Mouse (Mus musculus) stomach, embryonic 16.5 days (tissue): ENCODE measurements around the gene Hoxb5. TPM values are rescaled to one million over a fixed set of nuclear protein-coding genes. Genes with fewer than 3 reads are reported as not detected.

Experiments used
- ATAC-seq: fragments of 200-750 bp; cut with Nextera tagmentation; 2 replicates; pipeline ENCODE4 v1.8.0; 2017; ENCODE audit warnings: moderate number of reproducible peaks, moderate TSS enrichment; ENCODE audit not compliant: insufficient read depth, low FRiP score
- H3K27ac ChIP-seq: fragments of 300-500 bp; sonication (generic); 2 replicates; pipeline ENCODE4 v1.5.1; 2014; ENCODE audit warnings: low read length
- H3K27me3 ChIP-seq: fragments of 300-500 bp; sonication (generic); 2 replicates; pipeline ENCODE4 v1.6.1; 2014; ENCODE audit warnings: low read length, control low read depth, mixed read lengths; ENCODE audit not compliant: control insufficient read depth, insufficient read depth
- H3K36me3 ChIP-seq: fragments of 300-500 bp; sonication (generic); 2 replicates; pipeline ENCODE4 v1.6.1; 2014; ENCODE audit warnings: low read length; ENCODE audit not compliant: control insufficient read depth, insufficient read depth
- H3K4me1 ChIP-seq: fragments of 300-500 bp; sonication (generic); 2 replicates; pipeline ENCODE4 v1.6.1; 2014; ENCODE audit warnings: low read length, control low read depth, mixed read lengths; ENCODE audit not compliant: control insufficient read depth, insufficient read depth
- H3K4me2 ChIP-seq: fragments of 300-500 bp; sonication (generic); 2 replicates; pipeline ENCODE4 v1.6.1; 2014; ENCODE audit warnings: low read depth, low read length, mixed read lengths
- H3K4me3 ChIP-seq: fragments of 300-500 bp; sonication (generic); replicated peaks from 2 replicates; pipeline ENCODE4 v1.5.1; 2014; ENCODE audit warnings: mild to moderate bottlenecking, low read length
- H3K9ac ChIP-seq: fragments of 300-500 bp; sonication (generic); 2 replicates; pipeline ENCODE4 v1.6.1; 2014; ENCODE audit warnings: low read length
- H3K9me3 ChIP-seq: fragments of 300-500 bp; sonication (generic); replicated peaks from 2 replicates; pipeline ENCODE4 v1.6.1; 2016; ENCODE audit warnings: low read length, control low read depth; ENCODE audit not compliant: control insufficient read depth
- WGBS: fragments of 180-500 bp; shearing (Covaris S2); extraction: QIAGEN DNeasy Blood & Tissue Kit; methylation state at CpG from one replicate; pipeline ENCODE4 v1.1.7; 2014; 5-methylcytosine and 5-hydroxymethylcytosine counted together
- polyA plus RNA-seq: library from polyadenylated mRNA; unstranded; fragments of >200 nt; fragmentation: Nextera tagmentation; extraction: Ambion mirVana; gene quantifications from 2 replicates; pipeline ENCODE4 v1.2.1, GENCODE M21; 2015

Gene Hoxb5
- polyA plus RNA-seq, result 13.8 TPM in 2 replicates

GRCm38 (mm10) chr11:96303151-96304099 is at the start of gene Hoxb5:
Gene Hoxb5, plus strand, starts transcription at chr11:96303336.
- no peaks in the 10 kb centered on the region for H3K36me3 ChIP-seq
- H3K4me1 ChIP-seq, result peaks cover 12% of the 10 kb centered on the region; the same call in 1 of the 2 replicates
- H3K4me2 ChIP-seq, result peak within 1 kb of the TSS; percentile 87
- peak within 1 kb of the TSS; percentile 48 for H3K4me3 ChIP-seq
- H3K9me3 ChIP-seq, result no peaks in the 10 kb centered on the region
- WGBS, result under 1% methylated on average over 68 of the region's 69 CpGs
- peak within 1 kb of the TSS; percentile 89 for H3K27ac ChIP-seq
- H3K27me3 ChIP-seq, result peaks cover 40% of the 10 kb centered on the region
- peak within 1 kb of the TSS; percentile 83 for H3K9ac ChIP-seq
- peak; percentile 58 for ATAC-seq

DNA sequence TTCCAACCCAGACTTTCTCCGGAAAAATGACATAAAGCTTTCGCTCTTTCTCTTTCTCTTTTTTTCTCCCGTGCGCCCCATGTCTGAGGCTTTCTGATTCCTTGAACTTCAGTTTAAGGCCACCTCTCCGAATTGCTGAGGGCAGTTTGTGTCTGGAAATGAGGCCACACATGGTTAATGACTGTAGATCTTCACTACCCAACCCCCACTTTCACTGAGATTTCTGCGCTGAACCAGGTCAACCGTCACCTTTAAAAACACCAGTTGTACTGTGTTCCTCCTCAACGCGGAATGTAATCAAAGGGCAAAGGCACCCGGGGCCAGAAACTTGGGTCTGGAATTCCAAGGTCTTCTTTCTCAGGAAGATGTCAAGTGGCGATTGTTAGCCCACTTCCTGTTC is 48.9 kb upstream of the Hoxb5 start:
- WGBS, result under 1% methylated on average over 11 of the region's 11 CpGs
- no peak overlapping the region for H3K4me3 ChIP-seq
- H3K36me3 ChIP-seq, result no peaks in the 10 kb centered on the region
- H3K9ac ChIP-seq, result no peak overlapping the region
- H3K27ac ChIP-seq, result no peak overlapping the region
- no peaks in the 10 kb centered on the region for H3K9me3 ChIP-seq
- no peak for ATAC-seq
- H3K4me1 ChIP-seq, result no peaks in the 10 kb centered on the region
- no peak overlapping the region for H3K4me2 ChIP-seq
- peaks cover 95% of the 10 kb centered on the region for H3K27me3 ChIP-seq

DNA sequence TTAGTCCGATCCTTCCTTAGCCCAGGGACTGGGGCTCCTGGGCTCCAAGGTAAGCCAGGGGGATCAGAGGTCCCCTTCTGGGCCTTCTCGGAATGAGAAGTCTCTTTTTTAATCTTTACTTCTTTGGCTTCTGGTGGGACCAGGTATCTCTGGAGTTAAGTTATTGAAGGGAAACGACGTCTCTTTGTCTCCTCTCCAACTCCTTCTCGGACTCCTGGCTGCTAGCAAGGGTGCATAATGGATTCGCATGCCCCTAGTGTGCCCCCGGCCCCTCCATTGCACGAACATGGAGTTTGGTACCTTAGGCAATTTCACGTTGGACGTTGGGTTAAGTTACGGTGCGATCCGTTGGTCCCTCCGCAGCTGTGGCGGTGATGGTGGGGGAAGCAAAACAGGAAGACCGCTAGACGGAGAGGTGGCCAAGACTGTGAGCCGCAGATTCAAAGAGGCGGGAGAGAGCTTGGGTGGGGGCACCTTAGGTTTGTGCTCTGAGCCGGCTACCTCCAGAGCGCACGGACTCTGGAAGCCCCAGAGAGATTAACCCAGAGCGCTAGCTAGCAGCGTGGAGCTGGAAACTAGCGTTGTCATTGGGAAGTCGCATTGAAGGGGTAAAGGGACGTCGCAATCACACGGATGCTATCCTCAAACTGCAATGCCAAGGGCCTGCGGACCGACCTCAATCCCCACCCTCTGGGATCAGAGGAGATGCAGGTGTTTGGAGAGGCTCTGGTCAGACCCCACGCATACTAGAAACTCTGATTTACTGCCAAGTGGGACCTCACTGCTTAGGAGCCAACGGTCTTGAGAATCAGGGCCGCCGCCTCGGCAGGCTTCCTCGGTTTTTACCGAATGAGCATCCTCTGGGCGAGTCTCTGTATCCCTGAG is 47.8 kb upstream of the Hoxb5 start:
- Histone ChIP-seq H3K9ac (no peak overlapping the region), H3K36me3 (no peaks in the 10 kb centered on the region), H3K4me3 (no peak overlapping the region), H3K4me1 (no peaks in the 10 kb centered on the region), H3K27ac (no peak overlapping the region), H3K4me2 (no peak overlapping the region), H3K9me3 (no peaks in the 10 kb centered on the region), H3K27me3 (peaks cover 96% of the 10 kb centered on the region)
- WGBS, result 2% methylated on average over 39 of the region's 39 CpGs
- no peak for ATAC-seq

DNA sequence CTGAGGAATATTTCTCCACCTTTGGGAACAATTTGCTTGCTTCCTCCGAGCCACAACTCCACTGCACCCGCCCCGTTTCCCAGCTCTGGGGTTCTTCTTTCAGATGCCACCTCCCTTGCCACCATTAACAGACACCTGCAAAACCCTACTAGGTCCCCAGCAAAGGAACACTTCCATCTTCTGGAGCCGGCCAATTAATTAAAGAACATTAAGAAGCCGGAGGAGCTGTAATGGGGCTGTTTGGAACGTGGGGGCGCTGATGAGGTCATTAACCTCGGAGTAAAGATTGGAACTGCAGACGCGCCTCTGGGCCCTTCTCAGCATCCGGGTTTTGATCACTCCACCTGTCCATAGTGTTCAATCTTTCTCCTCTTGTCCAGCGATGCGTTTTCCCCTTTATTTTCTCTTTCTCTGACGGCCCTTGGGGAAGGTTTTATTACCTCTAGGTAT is 47.1 kb upstream of the Hoxb5 start:
- Histone ChIP-seq H3K4me3 (no peak overlapping the region), H3K4me1 (no peaks in the 10 kb centered on the region), H3K9me3 (no peaks in the 10 kb centered on the region), H3K4me2 (no peak overlapping the region), H3K9ac (no peak overlapping the region), H3K27ac (no peak overlapping the region), H3K36me3 (no peaks in the 10 kb centered on the region), H3K27me3 (peaks cover 96% of the 10 kb centered on the region)
- no peak for ATAC-seq
- 2% methylated on average over 14 of the region's 14 CpGs for WGBS

- no peaks in the 10 kb centered on the region for H3K36me3 ChIP-seq
- no peaks in the 10 kb centered on the region for H3K4me1 ChIP-seq
- no peak overlapping the region for H3K9ac ChIP-seq
- no peak overlapping the region for H3K27ac ChIP-seq
- WGBS, result 22% methylated on average over 2 of the region's 2 CpGs
- peaks cover 95% of the 10 kb centered on the region for H3K27me3 ChIP-seq
- no peak overlapping the region for H3K4me3 ChIP-seq
- H3K9me3 ChIP-seq, result no peaks in the 10 kb centered on the region
- no peak overlapping the region for H3K4me2 ChIP-seq
- ATAC-seq, result no peak
Observed at GRCm38 (mm10) chr11:96257141-96257540, 46.0 kb upstream of the Hoxb5 start.

DNA sequence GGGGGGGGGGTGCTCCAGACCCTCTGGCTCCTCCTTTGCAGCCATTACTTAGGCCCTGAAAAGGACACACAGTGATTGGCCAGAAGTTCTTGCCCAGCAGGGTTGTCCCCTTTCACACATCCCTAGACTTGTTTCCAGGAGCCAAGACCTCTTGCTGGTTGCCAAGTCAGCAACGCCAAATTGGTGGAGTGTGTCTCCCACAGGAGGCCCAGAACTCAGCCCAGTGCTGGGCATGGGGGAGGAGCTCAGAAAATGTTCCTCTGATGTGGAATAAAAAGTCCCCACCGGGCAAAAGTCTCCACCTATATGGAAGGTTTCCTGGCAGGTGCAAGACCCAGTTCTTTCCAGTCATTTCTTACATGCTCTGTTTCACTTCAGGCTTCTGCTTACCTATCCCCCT is 44.1 kb upstream of the Hoxb5 start:
- H3K4me2 ChIP-seq, result no peak overlapping the region

DNA sequence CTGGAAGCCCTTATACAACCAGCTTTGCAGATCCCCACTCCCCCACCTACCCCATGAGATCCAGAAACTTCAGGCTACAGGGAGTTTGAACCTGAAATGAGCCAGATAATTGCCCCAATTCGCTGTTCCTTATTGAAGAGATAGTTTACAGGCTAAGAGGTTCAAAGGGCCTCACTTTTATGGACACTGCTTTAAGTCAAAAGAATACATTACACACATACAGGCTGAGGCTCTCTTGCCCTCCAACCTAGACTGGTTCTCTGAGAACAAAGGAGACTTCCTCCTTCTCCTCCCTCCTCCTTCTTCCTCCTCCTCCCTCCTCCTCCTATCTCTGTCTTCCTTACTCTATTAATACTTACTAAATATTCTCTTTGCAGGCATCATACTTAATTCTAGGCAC is 43.6 kb upstream of the Hoxb5 start:
- WGBS, result 4% methylated on average over 1 of the region's 1 CpGs
- no peaks in the 10 kb centered on the region for H3K36me3 ChIP-seq
- no peaks in the 10 kb centered on the region for H3K4me1 ChIP-seq
- H3K27me3 ChIP-seq, result peaks cover 95% of the 10 kb centered on the region
- no peak overlapping the region for H3K4me3 ChIP-seq
- H3K9ac ChIP-seq, result no peak overlapping the region
- ATAC-seq, result no peak
- H3K27ac ChIP-seq, result no peak overlapping the region
- H3K4me2 ChIP-seq, result no peak overlapping the region
- H3K9me3 ChIP-seq, result no peaks in the 10 kb centered on the region

More for the DNA sequence above, 44.1 kb upstream of the Hoxb5 start:
- Histone ChIP-seq H3K36me3 (no peaks in the 10 kb centered on the region), H3K9ac (no peak overlapping the region), H3K4me3 (no peak overlapping the region), H3K4me1 (no peaks in the 10 kb centered on the region), H3K27ac (no peak overlapping the region), H3K9me3 (no peaks in the 10 kb centered on the region), H3K27me3 (peaks cover 95% of the 10 kb centered on the region)
- no peak for ATAC-seq
- 4% methylated on average over 2 of the region's 2 CpGs for WGBS

GRCm38 (mm10) chr11:96260310-96260970 is 42.7 kb upstream of the Hoxb5 start:
- no peak overlapping the region for H3K27ac ChIP-seq

More at GRCm38 (mm10) chr11:96260310-96260970, 42.7 kb upstream of the Hoxb5 start:
- ATAC-seq, result no peak
- H3K4me1 ChIP-seq, result no peaks in the 10 kb centered on the region
- 2% methylated on average over 23 of the region's 23 CpGs for WGBS
- no peak overlapping the region for H3K4me3 ChIP-seq
- no peaks in the 10 kb centered on the region for H3K36me3 ChIP-seq
- H3K9ac ChIP-seq, result no peak overlapping the region
- H3K4me2 ChIP-seq, result no peak overlapping the region
- peaks cover 95% of the 10 kb centered on the region for H3K27me3 ChIP-seq
- no peaks in the 10 kb centered on the region for H3K9me3 ChIP-seq
